Mouse (Mus musculus) liver, embryonic 11.5 days (tissue): ENCODE measurements around the gene Mdp1. TPM values are rescaled to one million over a fixed set of nuclear protein-coding genes. Genes with fewer than 3 reads are reported as not detected.

Experiments
- ATAC-seq: fragments of 200-750 bp; cut with Nextera tagmentation; replicated peaks from 2 replicates; pipeline ENCODE4 v1.8.0; 2017; ENCODE audit warnings: moderate number of reproducible peaks, mild to moderate bottlenecking, moderate TSS enrichment, moderate library complexity; ENCODE audit not compliant: low FRiP score
- DNase-seq: peaks from one replicate; pipeline ENCODE4 v3.0.0-alpha.2; 2017; ENCODE audit warnings: low spot score
- H3K27ac ChIP-seq: fragments of 300-500 bp; sonication (generic); 2 replicates; pipeline ENCODE4 v1.5.1; 2014; ENCODE audit warnings: mild to moderate bottlenecking, low read depth, low read length, control low read depth
- H3K27me3 ChIP-seq: fragments of 300-500 bp; sonication (generic); replicated peaks from 2 replicates; pipeline ENCODE4 v1.6.1; 2014; ENCODE audit warnings: low read length, mixed read lengths; ENCODE audit not compliant: control insufficient read depth, insufficient read depth
- H3K36me3 ChIP-seq: fragments of 300-500 bp; sonication (generic); 2 replicates; pipeline ENCODE4 v1.6.1; 2014; ENCODE audit warnings: mild to moderate bottlenecking, low read length, moderate library complexity, mixed read lengths; ENCODE audit not compliant: control insufficient read depth, insufficient read depth
- H3K4me1 ChIP-seq: fragments of 300-500 bp; sonication (generic); replicated peaks from 2 replicates; pipeline ENCODE4 v1.6.1; 2014; ENCODE audit warnings: low read length, mixed read lengths; ENCODE audit not compliant: control insufficient read depth, insufficient read depth
- H3K4me2 ChIP-seq: fragments of 300-500 bp; sonication (generic); 2 replicates; pipeline ENCODE4 v1.6.1; 2014; ENCODE audit warnings: mild to moderate bottlenecking, control low read depth, moderate library complexity
- H3K4me3 ChIP-seq: fragments of 300-500 bp; sonication (generic); 2 replicates; pipeline ENCODE4 v1.5.1; 2014; ENCODE audit warnings: low read depth, low read length, control low read depth
- H3K9ac ChIP-seq: fragments of 300-500 bp; sonication (generic); 2 replicates; pipeline ENCODE4 v1.6.1; 2014; ENCODE audit warnings: low read depth, low read length, control low read depth
- H3K9me3 ChIP-seq: fragments of 300-500 bp; sonication (generic); 2 replicates; pipeline ENCODE4 v1.6.1; 2016; ENCODE audit warnings: low read length, inconsistent platforms, mixed read lengths; ENCODE audit not compliant: control insufficient read depth
- WGBS: fragments of 180-500 bp; shearing (Covaris S2); extraction: QIAGEN DNeasy Blood & Tissue Kit; methylation state at CpG from one replicate; pipeline ENCODE4 v1.1.7; 2014; 5-methylcytosine and 5-hydroxymethylcytosine counted together
- polyA plus RNA-seq: library from polyadenylated mRNA; unstranded; fragments of >200 nt; fragmentation: Nextera tagmentation; extraction: Ambion mirVana; gene quantifications from 2 replicates; pipeline ENCODE4 v1.2.1, GENCODE M21; 2014

Gene Mdp1
- polyA plus RNA-seq, 1 experiment from 2014 or later: 43.8 TPM

DNA sequence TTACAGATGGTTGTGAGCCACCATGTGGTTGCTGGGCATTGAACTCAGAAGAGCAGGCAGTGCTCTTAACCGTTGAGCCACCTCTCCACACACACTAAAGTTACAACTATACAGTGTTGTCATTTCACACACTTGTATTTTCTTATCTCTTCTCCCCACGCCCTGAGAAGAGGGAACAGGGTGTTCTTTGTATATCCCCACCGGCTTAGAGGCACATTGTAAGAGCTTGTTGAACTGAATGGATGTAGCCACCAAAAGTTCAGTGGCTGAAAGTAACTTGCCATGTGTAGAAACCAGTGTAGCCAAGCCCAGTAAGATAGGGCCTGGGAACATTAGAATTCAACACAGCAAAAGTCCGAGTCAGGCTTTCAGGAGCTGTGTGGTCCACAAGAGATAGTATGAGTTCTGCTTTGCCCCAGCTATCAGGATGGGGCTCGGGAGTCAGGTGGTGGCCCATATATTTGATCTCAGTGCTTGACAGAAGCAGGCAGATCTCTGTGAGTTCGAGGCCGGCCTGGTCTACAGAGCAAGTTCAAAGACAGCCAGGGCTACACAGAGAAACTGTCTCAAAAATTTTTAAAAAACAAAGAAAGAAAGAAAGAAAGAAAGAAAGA, 45.6 kb downstream of the Mdp1 start:
- H3K4me1 ChIP-seq: peaks cover 16% of the 10 kb centered on the region
- DNase-seq (no peak), ATAC-seq (peak; percentile 85)
- 0 out of 2 replicates have a peak overlapping the region, but pooled peaks have one; percentile 12 for H3K4me2 ChIP-seq
- peak overlapping the region; percentile 92 for H3K27ac ChIP-seq
- no peaks in the 10 kb centered on the region for H3K9me3 ChIP-seq
- H3K4me3 ChIP-seq: no peak overlapping the region
- no peak overlapping the region for H3K9ac ChIP-seq
- WGBS: 51% methylated on average over 7 of the region's 7 CpGs
- H3K27me3 ChIP-seq: no peaks in the 10 kb centered on the region
- H3K36me3 ChIP-seq: peaks cover 3% of the 10 kb centered on the region; the same call in 1 of the 2 replicates

- peaks cover 10% of the 10 kb centered on the region for H3K4me1 ChIP-seq
- peak overlapping the region; percentile 61 for H3K27ac ChIP-seq
- H3K4me2 ChIP-seq: no peak overlapping the region
- ATAC-seq: no peak
- WGBS: 75% methylated on average over 6 of the region's 6 CpGs
- H3K27me3 ChIP-seq: no peaks in the 10 kb centered on the region
- H3K9ac ChIP-seq: no peak overlapping the region
- no peaks in the 10 kb centered on the region for H3K9me3 ChIP-seq
- H3K36me3 ChIP-seq: peaks cover 8% of the 10 kb centered on the region
- no peak overlapping the region for H3K4me3 ChIP-seq
- DNase-seq: no peak
Observed at GRCm38 (mm10) chr14:55613346-55613745, 47.0 kb downstream of the Mdp1 start.

GRCm38 (mm10) chr14:55608339-55608738, 52.0 kb downstream of the Mdp1 start:
- H3K27ac ChIP-seq: no peak overlapping the region
- no peak for ATAC-seq
- WGBS: 90% methylated on average over 6 of the region's 6 CpGs
- no peak overlapping the region for H3K9ac ChIP-seq
- peaks cover 17% of the 10 kb centered on the region for H3K4me1 ChIP-seq
- no peak for DNase-seq
- H3K9me3 ChIP-seq: no peaks in the 10 kb centered on the region
- no peak overlapping the region for H3K4me3 ChIP-seq
- H3K4me2 ChIP-seq: no peak overlapping the region
- no peaks in the 10 kb centered on the region for H3K27me3 ChIP-seq
- peaks cover 28% of the 10 kb centered on the region for H3K36me3 ChIP-seq

Other genes starting within 250 kb of the Mdp1 start
- gene Dhrs4, start 181.8 kb downstream of the Mdp1 start, polyA plus RNA-seq: 58.7 and 59.4 TPM in 2 replicates
- 2.7 and 3.0 TPM in 2 replicates for gene Carmil3, start 169.9 kb downstream of the Mdp1 start, polyA plus RNA-seq
- gene Cpne6, start 150.1 kb downstream of the Mdp1 start, polyA plus RNA-seq: 0.16 and 0.49 TPM in 2 replicates
- gene Nrl, start 135.5 kb downstream of the Mdp1 start, polyA plus RNA-seq: not detected in 2 replicates
- 49.8 and 50.9 TPM in 2 replicates for gene Pck2, start 120.2 kb downstream of the Mdp1 start, polyA plus RNA-seq
- gene Dcaf11, start 100.5 kb downstream of the Mdp1 start, polyA plus RNA-seq: 72.1 and 73.6 TPM in 2 replicates
- gene A730061H03Rik, start 100.1 kb downstream of the Mdp1 start, polyA plus RNA-seq: 2.3 and 3.3 TPM in 2 replicates
- 2.2 and 2.6 TPM in 2 replicates for gene Fitm1, start 84.9 kb downstream of the Mdp1 start, polyA plus RNA-seq
- 172 and 177 TPM in 2 replicates for gene Psme1, start 82.4 kb downstream of the Mdp1 start, polyA plus RNA-seq
- 44.5 and 46.2 TPM in 2 replicates for gene Emc9, start 75.2 kb downstream of the Mdp1 start, polyA plus RNA-seq
- 256 and 277 TPM in 2 replicates for gene Psme2, start 69.4 kb downstream of the Mdp1 start, polyA plus RNA-seq
- gene Rnf31, start 68.8 kb downstream of the Mdp1 start, polyA plus RNA-seq: 21.2 and 23.1 TPM in 2 replicates
- 11.6 and 13.0 TPM in 2 replicates for gene Irf9, start 56.9 kb downstream of the Mdp1 start, polyA plus RNA-seq
- gene Rec8, start 42.5 kb downstream of the Mdp1 start, polyA plus RNA-seq: 2.8 and 5.2 TPM in 2 replicates
- 90.1 and 92.1 TPM in 2 replicates for gene Ipo4, start 24.6 kb downstream of the Mdp1 start, polyA plus RNA-seq
- 2.7 and 2.8 TPM in 2 replicates for gene Gm49378, start 22.6 kb downstream of the Mdp1 start, polyA plus RNA-seq
- gene Tm9sf1, start 16.7 kb downstream of the Mdp1 start, polyA plus RNA-seq: 79.8 and 83.8 TPM in 2 replicates
- gene Tssk4, start 10.3 kb downstream of the Mdp1 start, polyA plus RNA-seq: 0.47 and 0.49 TPM in 2 replicates
- gene Gmpr2, start 11.4 kb upstream of the Mdp1 start, polyA plus RNA-seq: 54.9 and 58.0 TPM in 2 replicates
- gene Nedd8, start 11.6 kb upstream of the Mdp1 start, polyA plus RNA-seq: 489 and 507 TPM in 2 replicates
- 42.3 and 44.9 TPM in 2 replicates for gene Tinf2, start 21.3 kb upstream of the Mdp1 start, polyA plus RNA-seq
- 3.0 and 3.3 TPM in 2 replicates for gene Tgm1, start 53.4 kb upstream of the Mdp1 start, polyA plus RNA-seq
- gene Rabggta, start 61.8 kb upstream of the Mdp1 start, polyA plus RNA-seq: 22.8 and 24.0 TPM in 2 replicates
- 48.8 and 53.9 TPM in 2 replicates for gene Dhrs1, start 85.2 kb upstream of the Mdp1 start, polyA plus RNA-seq
- 70.6 and 76.1 TPM in 2 replicates for gene Nop9, start 85.2 kb upstream of the Mdp1 start, polyA plus RNA-seq
- 8.9 and 9.1 TPM in 2 replicates for gene Cideb, start 98.0 kb upstream of the Mdp1 start, polyA plus RNA-seq
- 1.5 and 1.8 TPM in 2 replicates for gene Ltb4r2, start 100.9 kb upstream of the Mdp1 start, polyA plus RNA-seq
- gene Ltb4r1, start 105.5 kb upstream of the Mdp1 start, polyA plus RNA-seq: 1.6 and 1.9 TPM in 2 replicates
- 3.9 and 4.8 TPM in 2 replicates for gene Adcy4, start 123.6 kb upstream of the Mdp1 start, polyA plus RNA-seq
- 51.6 and 52.1 TPM in 2 replicates for gene Ripk3, start 128.4 kb upstream of the Mdp1 start, polyA plus RNA-seq
- gene Nfatc4, start 162.6 kb upstream of the Mdp1 start, polyA plus RNA-seq: 15.1 and 15.3 TPM in 2 replicates
- 12.0 and 12.2 TPM in 2 replicates for gene Nynrin, start 193.5 kb upstream of the Mdp1 start, polyA plus RNA-seq
- gene Cbln3, start 223.9 kb upstream of the Mdp1 start, polyA plus RNA-seq: 0.47 and 0.60 TPM in 2 replicates
- 12.6 and 14.6 TPM in 2 replicates for gene Khnyn, start 224.4 kb upstream of the Mdp1 start, polyA plus RNA-seq
- gene Sdr39u1, start 239.8 kb upstream of the Mdp1 start, polyA plus RNA-seq: 24.3 and 30.5 TPM in 2 replicates